Mouse (Mus musculus) spleen, adult 2 months (tissue): ENCODE measurements around the gene Cyp39a1. TPM values are rescaled to one million over a fixed set of nuclear protein-coding genes. Genes with fewer than 3 reads are reported as not detected.

Experiments used
- DNase-seq, 2 experiments: peaks; one replicate each; pipeline versions ENCODE4 v3.0.0 to v3.0.0-alpha.2; 2012 to 2021; ENCODE audit warnings: low spot score in 2 of 2, low read depth in 1 of 2
- H3K27ac ChIP-seq: fragments of 200-500 bp; 2 replicates; pipeline ENCODE4 v1.5.1; 2012; ENCODE audit warnings: low read length, inconsistent platforms; ENCODE audit not compliant: insufficient read depth
- H3K27me3 ChIP-seq: fragments of 200-500 bp; 2 replicates; pipeline ENCODE4 v1.6.1; 2012; ENCODE audit warnings: mild to moderate bottlenecking, moderate library complexity, low read length, inconsistent platforms; ENCODE audit not compliant: control insufficient read depth, insufficient read depth
- H3K36me3 ChIP-seq: fragments of 200-500 bp; 2 replicates; pipeline ENCODE4 v1.6.1; 2012; ENCODE audit warnings: mild to moderate bottlenecking, low read length, inconsistent platforms; ENCODE audit not compliant: control insufficient read depth, insufficient read depth
- H3K4me1 ChIP-seq: fragments of 200-500 bp; 2 replicates; pipeline ENCODE4 v1.6.1; 2011; ENCODE audit warnings: inconsistent platforms; ENCODE audit not compliant: control insufficient read depth, insufficient read depth, insufficient read length
- H3K4me3 ChIP-seq: fragments of 200-500 bp; 2 replicates; pipeline ENCODE4 v1.5.1; 2011; ENCODE audit warnings: mild to moderate bottlenecking, inconsistent platforms; ENCODE audit not compliant: insufficient read depth, insufficient read length; ENCODE audit errors: extremely low read depth
- CTCF ChIP-seq: fragments of 200-500 bp; IDR thresholded peaks from 2 replicates; pipeline ENCODE4 v1.5.1; 2011; ENCODE audit warnings: mild to moderate bottlenecking, inconsistent platforms; ENCODE audit not compliant: insufficient read depth, insufficient read length, insufficient replicate concordance; ENCODE audit errors: extremely low read depth
- POLR2A ChIP-seq: fragments of 200-500 bp; IDR thresholded peaks from 2 replicates; pipeline ENCODE4 v1.6.1; 2011; ENCODE audit warnings: low read depth, low read length, inconsistent platforms
- WGBS: fragments of 180-500 bp; shearing (Covaris S2); methylation state at CpG from one replicate; pipeline ENCODE4 v1.1.7; 2018; 5-methylcytosine and 5-hydroxymethylcytosine counted together
- polyA plus RNA-seq: library from polyadenylated mRNA; depleted of rRNA; stranded (reverse); fragments of >200 nt; gene quantifications from 2 replicates; pipeline ENCODE4 v1.2.3, GENCODE M21; 2012; rRNA removed

Cyp39a1 gene
- polyA plus RNA-seq, 1 experiment, result 1.5 TPM

DNA sequence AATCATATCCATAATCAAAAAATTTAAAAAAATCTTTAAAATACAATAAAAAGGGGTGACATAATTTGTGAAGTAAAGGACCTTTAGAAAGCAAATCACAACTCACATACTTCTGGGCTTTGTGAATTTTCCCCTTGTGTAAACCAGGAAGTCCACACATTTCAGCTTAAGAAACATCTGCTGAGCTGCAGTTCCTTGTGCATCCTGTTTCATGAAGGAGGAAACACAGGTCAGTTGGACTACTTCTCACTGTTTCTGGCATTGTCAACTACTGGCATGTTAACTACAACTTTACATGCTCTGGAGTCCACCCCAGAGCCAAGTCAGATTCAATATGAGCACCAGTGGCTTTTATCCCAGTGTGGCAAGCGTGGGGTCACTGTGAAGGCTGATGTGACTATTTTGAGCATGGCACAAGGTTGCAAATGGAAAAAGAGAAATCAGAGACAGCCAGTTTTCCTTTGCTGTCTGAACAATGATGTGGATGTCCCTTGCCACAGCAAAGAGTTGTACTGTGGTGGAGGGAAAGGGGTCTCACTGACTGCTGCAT is 127.6 kb downstream of the Cyp39a1 start:
- no peak for DNase-seq
- Histone ChIP-seq H3K36me3 (no peaks in the 10 kb centered on the region), H3K4me1 (no peaks in the 10 kb centered on the region), H3K27ac (no peak overlapping the region), H3K4me3 (no peak overlapping the region), H3K27me3 (no peaks in the 10 kb centered on the region)
- WGBS, result 36% methylated on average over 1 of the region's 1 CpGs
- TF ChIP-seq POLR2A, result no peak
- TF ChIP-seq CTCF, result no peak

Other genes with a start within 250 kb of the Cyp39a1 start
- 0.05 TPM in 1 of 2 replicates, not detected in the other for gene Mep1a, start 164.6 kb upstream of the Cyp39a1 start, polyA plus RNA-seq
- 0.06 TPM in 2 replicates for gene Ankrd66, start 123.8 kb upstream of the Cyp39a1 start, polyA plus RNA-seq
- gene Pla2g7, start 99.3 kb upstream of the Cyp39a1 start, polyA plus RNA-seq, result 15.1 and 19.0 TPM in 2 replicates
- not detected in 2 replicates for gene Tdrd6, start 37.1 kb upstream of the Cyp39a1 start, polyA plus RNA-seq
- gene Slc25a27, start 211 bp upstream of the Cyp39a1 start, polyA plus RNA-seq, result 1.7 and 1.9 TPM in 2 replicates
- 0.86 and 1.4 TPM in 2 replicates for gene Rcan2, start 133.9 kb downstream of the Cyp39a1 start, polyA plus RNA-seq